Mouse (Mus musculus): ENCODE measurements at regions not wholly inside any gene's neighbourhood (a gene's known extent, or its start where the extent isn't known, plus 50 kb on each side); places are given as distances from the start of the nearest gene placed in this dataset.
"Not testable (repeated sequence)": the region's sequence is repeated elsewhere in the genome, so short reads cannot be mapped to it uniquely, and the experiment has no call there.

- H3K27ac ChIP-seq (ENCODE audit: insufficient read depth, low read depth, low read length, poor library complexity, severe bottlenecking), result no peak overlapping the region
- no peaks in the 10 kb centered on the region for H3K4me1 ChIP-seq (ENCODE audit: control insufficient read depth in 2 of 2, insufficient read depth in 2 of 2, low read length in 2 of 2, poor library complexity in 1 of 2)
- no peak for TF ChIP-seq ZC3H11A (IDR thresholded peaks at IDR 0.05; ENCODE audit: borderline replicate concordance, low read depth, low read length)
- no peak for TF ChIP-seq HCFC1 (IDR thresholded peaks at IDR 0.05; ENCODE audit: borderline replicate concordance, insufficient read depth, low read length)
- no peak for TF ChIP-seq CHD2 (IDR thresholded peaks at IDR 0.05; ENCODE audit: low read depth, low read length)
- no peak for TF ChIP-seq MAFK (IDR thresholded peaks at IDR 0.05; ENCODE audit: insufficient read depth, low read depth, low read length)
- TF ChIP-seq ZNF384 (IDR thresholded peaks at IDR 0.05; ENCODE audit: low read depth, low read length), result no peak
- no peak overlapping the region for H3K9ac ChIP-seq (ENCODE audit: insufficient read depth, low read depth, low read length, poor library complexity, severe bottlenecking)
- no peaks in the 10 kb centered on the region for H3K36me3 ChIP-seq (ENCODE audit: control insufficient read depth, insufficient read depth, low read length, poor library complexity, severe bottlenecking)
- H3K9me3 ChIP-seq (ENCODE audit: control insufficient read depth, insufficient read depth, low read depth, low read length), result peaks cover 5% of the 10 kb centered on the region
- in situ Hi-C loops (cut with MboI; ENCODE audit: low sequenced_read_pairs in 2 of 2, unreplicated experiment in 2 of 2), result no loop called here
- H3K4me3 ChIP-seq (ENCODE audit: insufficient read depth in 1 of 2, low read depth in 1 of 2, low read length in 2 of 2, poor library complexity in 1 of 2, severe bottlenecking in 1 of 2), result no peak overlapping the region
- DNase-seq (ENCODE audit: low read depth, low spot score), result no peak
Measured at GRCm38 (mm10) chr2:108045997-108046396, 755.6 kb downstream of the Kcna4 start.

DNA sequence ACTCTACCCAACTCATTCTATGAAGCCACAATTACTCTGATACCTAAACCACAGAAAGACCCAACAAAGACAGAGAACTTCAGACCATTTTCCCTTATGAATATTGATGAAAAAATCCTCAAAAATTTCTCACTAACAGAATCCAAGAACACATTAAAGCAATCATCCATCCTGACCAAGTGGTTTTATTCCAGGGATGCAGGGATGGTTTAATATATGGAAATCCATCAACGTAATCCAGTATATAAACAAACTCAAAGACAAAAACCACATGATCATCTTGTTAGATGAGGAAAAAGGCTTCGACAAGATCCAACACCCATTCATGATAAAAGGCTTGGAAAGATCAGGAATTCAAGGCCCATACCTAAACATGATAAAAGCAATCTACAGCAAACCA is 772.3 kb downstream of the Kcna4 start:
- H3K36me3 ChIP-seq (ENCODE audit: control insufficient read depth, insufficient read depth, low read length, poor library complexity, severe bottlenecking); in situ Hi-C loops (cut with MboI; ENCODE audit: low sequenced_read_pairs in 2 of 2, unreplicated experiment in 2 of 2); H3K9me3 ChIP-seq (ENCODE audit: control insufficient read depth, insufficient read depth, low read depth, low read length); DNase-seq (ENCODE audit: low read depth, low spot score); H3K4me1 ChIP-seq (ENCODE audit: control insufficient read depth in 2 of 2, insufficient read depth in 2 of 2, low read length in 2 of 2, poor library complexity in 1 of 2); H3K27ac ChIP-seq (ENCODE audit: insufficient read depth, low read depth, low read length, poor library complexity, severe bottlenecking); H3K9ac ChIP-seq (ENCODE audit: insufficient read depth, low read depth, low read length, poor library complexity, severe bottlenecking); H3K4me3 ChIP-seq (ENCODE audit: insufficient read depth in 1 of 2, low read depth in 1 of 2, low read length in 2 of 2, poor library complexity in 1 of 2, severe bottlenecking in 1 of 2): not testable (repeated sequence)

- Histone ChIP-seq H3K27ac (ENCODE audit: insufficient read depth, low read depth, low read length, poor library complexity, severe bottlenecking) (no peak overlapping the region), H3K4me1 (ENCODE audit: control insufficient read depth in 2 of 2, insufficient read depth in 2 of 2, low read length in 2 of 2, poor library complexity in 1 of 2) (no peaks in the 10 kb centered on the region), H3K9ac (ENCODE audit: insufficient read depth, low read depth, low read length, poor library complexity, severe bottlenecking) (no peak overlapping the region), H3K36me3 (ENCODE audit: control insufficient read depth, insufficient read depth, low read length, poor library complexity, severe bottlenecking) (no peaks in the 10 kb centered on the region), H3K9me3 (ENCODE audit: control insufficient read depth, insufficient read depth, low read depth, low read length) (no peaks in the 10 kb centered on the region), H3K4me3 (ENCODE audit: insufficient read depth in 1 of 2, low read depth in 1 of 2, low read length in 2 of 2, poor library complexity in 1 of 2, severe bottlenecking in 1 of 2) (no peak overlapping the region)
- no peak for DNase-seq (ENCODE audit: low read depth, low spot score)
- in situ Hi-C loops (cut with MboI; ENCODE audit: low sequenced_read_pairs in 2 of 2, unreplicated experiment in 2 of 2), result no loop called here
- TF ChIP-seq HCFC1 (IDR thresholded peaks at IDR 0.05; ENCODE audit: borderline replicate concordance, insufficient read depth, low read length), result no peak
- TF ChIP-seq MAFK (IDR thresholded peaks at IDR 0.05; ENCODE audit: insufficient read depth, low read depth, low read length), result no peak
- TF ChIP-seq ZNF384 (IDR thresholded peaks at IDR 0.05; ENCODE audit: low read depth, low read length), result no peak
- no peak for TF ChIP-seq CHD2 (IDR thresholded peaks at IDR 0.05; ENCODE audit: low read depth, low read length)
- TF ChIP-seq ZC3H11A (IDR thresholded peaks at IDR 0.05; ENCODE audit: borderline replicate concordance, low read depth, low read length), result no peak
Measured at GRCm38 (mm10) chr2:108083911-108084310, 793.5 kb downstream of the Kcna4 start.

DNA sequence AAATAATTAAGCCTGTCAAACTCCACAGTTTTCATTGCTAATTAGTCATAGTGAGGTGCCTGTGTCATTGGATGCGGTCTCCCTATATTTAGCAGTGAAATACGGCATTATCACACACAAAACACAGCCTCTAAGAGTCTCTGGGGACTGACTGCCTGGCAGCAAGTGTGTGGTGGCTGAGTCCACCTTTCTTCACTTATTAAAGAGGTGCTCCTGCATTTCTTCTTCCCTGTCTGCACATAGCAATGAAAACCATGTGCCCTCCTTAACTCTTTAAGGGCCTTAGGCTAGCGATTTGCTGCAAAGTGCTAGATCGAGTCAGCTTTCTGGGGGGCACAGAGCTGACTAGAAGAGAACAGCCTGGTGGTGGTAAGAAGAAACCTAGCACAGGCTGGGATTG is 799.8 kb downstream of the Kcna4 start:
- H3K9me3 ChIP-seq (ENCODE audit: control insufficient read depth, insufficient read depth, low read depth, low read length), result no peaks in the 10 kb centered on the region
- no peaks in the 10 kb centered on the region for H3K4me1 ChIP-seq (ENCODE audit: control insufficient read depth in 2 of 2, insufficient read depth in 2 of 2, low read length in 2 of 2, poor library complexity in 1 of 2)
- TF ChIP-seq ZNF384 (IDR thresholded peaks at IDR 0.05; ENCODE audit: low read depth, low read length), result no peak
- TF ChIP-seq CHD2 (IDR thresholded peaks at IDR 0.05; ENCODE audit: low read depth, low read length), result no peak
- no peak for TF ChIP-seq HCFC1 (IDR thresholded peaks at IDR 0.05; ENCODE audit: borderline replicate concordance, insufficient read depth, low read length)
- no peak for TF ChIP-seq ZC3H11A (IDR thresholded peaks at IDR 0.05; ENCODE audit: borderline replicate concordance, low read depth, low read length)
- no peak for TF ChIP-seq MAFK (IDR thresholded peaks at IDR 0.05; ENCODE audit: insufficient read depth, low read depth, low read length)
- no peaks in the 10 kb centered on the region for H3K36me3 ChIP-seq (ENCODE audit: control insufficient read depth, insufficient read depth, low read length, poor library complexity, severe bottlenecking)
- no peak overlapping the region for H3K27ac ChIP-seq (ENCODE audit: insufficient read depth, low read depth, low read length, poor library complexity, severe bottlenecking)
- H3K9ac ChIP-seq (ENCODE audit: insufficient read depth, low read depth, low read length, poor library complexity, severe bottlenecking), result no peak overlapping the region
- in situ Hi-C loops (cut with MboI; ENCODE audit: low sequenced_read_pairs in 2 of 2, unreplicated experiment in 2 of 2), result no loop called here
- DNase-seq (ENCODE audit: low read depth, low spot score), result no peak
- H3K4me3 ChIP-seq (ENCODE audit: insufficient read depth in 1 of 2, low read depth in 1 of 2, low read length in 2 of 2, poor library complexity in 1 of 2, severe bottlenecking in 1 of 2), result no peak overlapping the region

- H3K4me3 ChIP-seq (ENCODE audit: insufficient read depth in 1 of 2, low read depth in 1 of 2, low read length in 2 of 2, poor library complexity in 1 of 2, severe bottlenecking in 1 of 2), result no peak overlapping the region
- no peaks in the 10 kb centered on the region for H3K36me3 ChIP-seq (ENCODE audit: control insufficient read depth, insufficient read depth, low read length, poor library complexity, severe bottlenecking)
- DNase-seq (ENCODE audit: low read depth, low spot score), result no peak
- H3K9ac ChIP-seq (ENCODE audit: insufficient read depth, low read depth, low read length, poor library complexity, severe bottlenecking), result no peak overlapping the region
- no peaks in the 10 kb centered on the region for H3K4me1 ChIP-seq (ENCODE audit: control insufficient read depth in 2 of 2, insufficient read depth in 2 of 2, low read length in 2 of 2, poor library complexity in 1 of 2)
- no peaks in the 10 kb centered on the region for H3K9me3 ChIP-seq (ENCODE audit: control insufficient read depth, insufficient read depth, low read depth, low read length)
- in situ Hi-C loops (cut with MboI; ENCODE audit: low sequenced_read_pairs in 2 of 2, unreplicated experiment in 2 of 2), result no loop called here
- no peak for TF ChIP-seq ZC3H11A (IDR thresholded peaks at IDR 0.05; ENCODE audit: borderline replicate concordance, low read depth, low read length)
- TF ChIP-seq MAFK (IDR thresholded peaks at IDR 0.05; ENCODE audit: insufficient read depth, low read depth, low read length), result no peak
- no peak for TF ChIP-seq HCFC1 (IDR thresholded peaks at IDR 0.05; ENCODE audit: borderline replicate concordance, insufficient read depth, low read length)
- TF ChIP-seq ZNF384 (IDR thresholded peaks at IDR 0.05; ENCODE audit: low read depth, low read length), result no peak
- TF ChIP-seq CHD2 (IDR thresholded peaks at IDR 0.05; ENCODE audit: low read depth, low read length), result no peak
- H3K27ac ChIP-seq (ENCODE audit: insufficient read depth, low read depth, low read length, poor library complexity, severe bottlenecking), result no peak overlapping the region
Measured at GRCm38 (mm10) chr2:108097026-108097425, 806.6 kb downstream of the Kcna4 start.

Data from ES-E14 (cell line).